In the genomic region with DNA sequence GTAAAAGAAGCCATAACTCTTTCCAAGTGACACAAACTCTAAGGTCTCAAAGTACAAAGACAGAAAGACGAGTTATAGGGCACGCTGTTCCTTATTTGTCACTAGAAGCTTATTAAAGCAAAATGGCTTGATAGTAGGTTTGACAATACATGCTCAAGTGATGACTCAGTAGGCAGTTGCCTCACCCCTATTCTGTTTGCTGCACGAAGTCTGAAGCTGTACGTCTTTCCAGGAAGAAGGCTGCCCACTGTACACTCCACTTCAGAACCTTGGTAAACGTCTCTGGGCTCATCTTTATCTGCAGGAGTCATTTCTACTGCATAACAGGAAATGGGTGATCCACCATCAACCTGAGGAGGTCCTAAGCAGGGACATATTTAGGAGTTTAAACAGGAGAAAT, we compare ENCODE assay signal across 21 mouse cellular contexts.
DNase-seq lines count a peak whose midpoint lies in the region; ATAC-seq and TF ChIP-seq lines count a peak whose summit lies in the region.
"Had no signal": no experiment of that assay in that cellular context is flagged by ENCODE, and none has a peak within 500 bp of the region (broad histone marks: within the 10 kb centered on the region; RNA-seq: fewer than 3 reads in every experiment).

No protein-coding gene starts in this region.

- no peak for TF ChIP-seq POLR2A in bone marrow macrophage, adult 2 months (IDR thresholded peaks at IDR 0.05; ENCODE audit: borderline replicate concordance, low read depth, low read length)

- peaks cover 59% of the 10 kb centered on the region for H3K36me3 ChIP-seq in intestine, postnatal 0 days (ENCODE audit: control insufficient read depth, insufficient read depth)
- H3K36me3 ChIP-seq in intestine, embryonic 16.5 days (ENCODE audit: control insufficient read depth, insufficient read depth, low read length): peaks cover 6% of the 10 kb centered on the region
- H3K36me3 ChIP-seq in hindbrain, embryonic 16.5 days (ENCODE audit: control insufficient read depth, insufficient read depth, low read length): peaks cover 22% of the 10 kb centered on the region

- peak; percentile 63 for ATAC-seq in intestine, postnatal 0 days
- no peak for ATAC-seq in intestine, embryonic 16.5 days
- no peak for ATAC-seq in hindbrain, embryonic 16.5 days
- ATAC-seq: activated CD4-positive, CD25-positive, alpha-beta regulatory T cell, adult 4 months; forebrain, embryonic 13.5 days; forebrain, embryonic 16.5 days; Patski had no signal

- H3K9ac ChIP-seq in intestine, postnatal 0 days (ENCODE audit: low read depth, low read length): no peak overlapping the region
- H3K9ac ChIP-seq in intestine, embryonic 16.5 days (ENCODE audit: low read depth, low read length): no peak overlapping the region
- no peak overlapping the region for H3K9ac ChIP-seq in hindbrain, embryonic 16.5 days (ENCODE audit: low read depth, low read length)
- H3K9ac ChIP-seq: embryonic facial prominence, embryonic 13.5 days; embryonic facial prominence, embryonic 15.5 days; forebrain, embryonic 13.5 days had no signal

- H3K27me3 ChIP-seq in intestine, postnatal 0 days (replicated peaks; ENCODE audit: control insufficient read depth, insufficient read depth, low read length): no peaks in the 10 kb centered on the region
- H3K27me3 ChIP-seq in intestine, embryonic 16.5 days (replicated peaks; ENCODE audit: control insufficient read depth, insufficient read depth, low read length): no peaks in the 10 kb centered on the region
- H3K27me3 ChIP-seq in hindbrain, embryonic 16.5 days (replicated peaks; ENCODE audit: control insufficient read depth, insufficient read depth, low read length): no peaks in the 10 kb centered on the region
- H3K27me3 ChIP-seq: embryonic facial prominence, embryonic 13.5 days; embryonic facial prominence, embryonic 15.5 days; forebrain, embryonic 13.5 days; Patski had no signal

- no peak overlapping the region for H3K4me3 ChIP-seq in intestine, postnatal 0 days (ENCODE audit: low read depth, low read length)
- no peak overlapping the region for H3K4me3 ChIP-seq in intestine, embryonic 16.5 days (ENCODE audit: low read length)
- no peak overlapping the region for H3K4me3 ChIP-seq in bone marrow macrophage, adult 2 months (ENCODE audit: insufficient read depth, low read length)
- no peak overlapping the region for H3K4me3 ChIP-seq in hindbrain, embryonic 16.5 days (ENCODE audit: low read length)
- H3K4me3 ChIP-seq: embryonic facial prominence, embryonic 13.5 days; embryonic facial prominence, embryonic 15.5 days; forebrain, embryonic 13.5 days had no signal

- H3K4me2 ChIP-seq in intestine, postnatal 0 days (replicated peaks; ENCODE audit: low read depth): no peak overlapping the region
- H3K4me2 ChIP-seq in intestine, embryonic 16.5 days (ENCODE audit: low read depth, low read length): no peak overlapping the region
- H3K4me2 ChIP-seq in hindbrain, embryonic 16.5 days (ENCODE audit: low read length): no peak overlapping the region
- H3K4me2 ChIP-seq: embryonic facial prominence, embryonic 13.5 days; embryonic facial prominence, embryonic 15.5 days; forebrain, embryonic 13.5 days had no signal

- TF ChIP-seq CTCF in intestine, postnatal 0 days (IDR thresholded peaks at IDR 0.05; ENCODE audit: low read depth): no peak
- no peak for TF ChIP-seq CTCF in bone marrow macrophage, adult 2 months (IDR thresholded peaks at IDR 0.05; ENCODE audit: low read depth, low read length)

- no peaks in the 10 kb centered on the region for H3K4me1 ChIP-seq in intestine, postnatal 0 days (replicated peaks; ENCODE audit: control insufficient read depth, insufficient read depth, low read length)
- no peaks in the 10 kb centered on the region for H3K4me1 ChIP-seq in intestine, embryonic 16.5 days (ENCODE audit: control insufficient read depth, insufficient read depth, low read length)
- H3K4me1 ChIP-seq in bone marrow macrophage, adult 2 months (ENCODE audit: control insufficient read depth, insufficient read depth, low read length): peaks cover 12% of the 10 kb centered on the region
- no peaks in the 10 kb centered on the region for H3K4me1 ChIP-seq in hindbrain, embryonic 16.5 days (ENCODE audit: control insufficient read depth, insufficient read depth, low read depth, low read length)
- H3K4me1 ChIP-seq: embryonic facial prominence, embryonic 13.5 days; embryonic facial prominence, embryonic 15.5 days; forebrain, embryonic 13.5 days had no signal

- 56% methylated on average over 5 of the region's 5 CpGs for WGBS in intestine, postnatal 0 days
- WGBS in intestine, embryonic 16.5 days: 69% methylated on average over 5 of the region's 5 CpGs
- WGBS in large intestine, adult 2 months: 44% methylated on average over 5 of the region's 5 CpGs
- WGBS in hindbrain, embryonic 16.5 days: 91% methylated on average over 5 of the region's 5 CpGs

- H3K9me3 ChIP-seq in intestine, postnatal 0 days (ENCODE audit: control insufficient read depth): no peaks in the 10 kb centered on the region
- no peaks in the 10 kb centered on the region for H3K9me3 ChIP-seq in intestine, embryonic 16.5 days (ENCODE audit: control insufficient read depth, low read length)
- no peaks in the 10 kb centered on the region for H3K9me3 ChIP-seq in hindbrain, embryonic 16.5 days (ENCODE audit: control insufficient read depth, low read length)
- H3K9me3 ChIP-seq: embryonic facial prominence, embryonic 13.5 days; embryonic facial prominence, embryonic 15.5 days; forebrain, embryonic 13.5 days had no signal

- no peak overlapping the region for H3K27ac ChIP-seq in intestine, postnatal 0 days (ENCODE audit: low read depth, low read length)
- no peak overlapping the region for H3K27ac ChIP-seq in intestine, embryonic 16.5 days (ENCODE audit: low read length)
- peak overlapping the region; percentile 12; the same call in 1 of the 2 replicates for H3K27ac ChIP-seq in bone marrow macrophage, adult 2 months (ENCODE audit: insufficient read depth, low read depth, low read length)
- H3K27ac ChIP-seq in hindbrain, embryonic 16.5 days (ENCODE audit: low read depth, low read length): no peak overlapping the region
- H3K27ac ChIP-seq: embryonic facial prominence, embryonic 13.5 days; embryonic facial prominence, embryonic 15.5 days; forebrain, embryonic 13.5 days had no signal

- DNase-seq in 416B (ENCODE audit: low read depth): peak; percentile 60
- DNase-seq in large intestine, adult 2 months (ENCODE audit: low read depth, low spot score): peak; percentile 33
- no peak for DNase-seq in embryo, embryonic 11 days
- no peak for DNase-seq in left cerebral cortex, adult 18-20 months (ENCODE audit: low spot score in 2 of 2)
- DNase-seq: adrenal gland, postnatal 10 days; adrenal gland, postnatal 36 days; cerebellum, adult 11 months; cerebellum, adult 18-20 months; cerebellum, adult 8-10 months; cerebellum, adult 9-11 months; cerebellum, postnatal 25 days had no signal

Comparison
In these comparisons a context has a peak if more than half of its experiments do, and no peak if none do; other contexts are left out.
1. DNase-seq: peak in 416B (single experiment) and large intestine, adult 2 months (single experiment); none in embryo, embryonic 11 days (single experiment) and left cerebral cortex, adult 18-20 months (0 of 2).